Mouse (Mus musculus): ENCODE data around the gene Snurf.

GRCm38 (mm10) chr7:60006262-60006661 lies 1.4 kb upstream of the Snurf start:
- TF ChIP-seq CTCF (IDR thresholded peaks at IDR 0.05) (no peak), EP300 (IDR thresholded peaks at IDR 0.05; ENCODE audit: insufficient read depth, low read depth, low read length) (no peak)
